In the genomic region with DNA sequence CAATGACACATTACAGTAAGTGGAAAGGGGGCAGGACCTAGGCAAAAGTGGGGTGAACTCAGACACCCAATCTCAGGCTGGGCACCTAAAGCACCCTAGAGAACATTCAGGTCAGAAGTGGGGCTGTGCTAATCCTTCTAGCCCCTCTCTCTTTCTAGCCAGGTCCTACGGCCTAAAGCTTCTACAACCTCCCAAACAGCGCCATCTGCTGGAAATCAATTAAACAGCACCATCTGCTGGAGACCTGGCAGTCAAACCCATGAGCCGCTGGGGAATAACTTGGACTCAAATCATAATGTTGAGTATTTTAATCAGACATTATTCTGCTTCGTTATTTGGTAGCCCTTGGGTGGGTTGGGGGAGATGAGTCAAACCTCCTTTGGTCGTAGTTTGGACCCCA, we compare ENCODE assay signal across 9 mouse cellular contexts.
DNase-seq lines count a peak whose midpoint lies in the region; ATAC-seq and TF ChIP-seq lines count a peak whose summit lies in the region.
"Had no signal": no experiment of that assay in that cellular context is flagged by ENCODE, and none has a peak within 500 bp of the region (broad histone marks: within the 10 kb centered on the region; RNA-seq: fewer than 3 reads in every experiment).

No protein-coding gene starts in this region.

- peak; percentile 72 for DNase-seq in forebrain, postnatal 0 days
- DNase-seq in midbrain, embryonic 14.5 days: peak; percentile 80
- DNase-seq in adrenal gland, postnatal 36 days: peak; percentile 53 to 62
- DNase-seq in frontal cortex, postnatal 36 days (ENCODE audit: low spot score in 2 of 2): peak; percentile 35 to 50
- DNase-seq in liver, postnatal 0 days: peak; percentile 60
- DNase-seq in thymus, postnatal 0 days (ENCODE audit: low spot score): peak; percentile 65

- 0 out of 2 replicates have a peak, but pooled peaks cover 5% of the 10 kb centered on the region for H3K4me1 ChIP-seq in forebrain, postnatal 0 days (ENCODE audit: insufficient read depth)
- H3K4me1 ChIP-seq in forebrain, embryonic 13.5 days: peaks cover 9% of the 10 kb centered on the region
- peaks cover 8% of the 10 kb centered on the region for H3K4me1 ChIP-seq in midbrain, embryonic 14.5 days (ENCODE audit: control insufficient read depth, insufficient read depth, low read length)
- peaks cover 24% of the 10 kb centered on the region for H3K4me1 ChIP-seq in midbrain, embryonic 13.5 days (replicated peaks)
- no peaks in the 10 kb centered on the region for H3K4me1 ChIP-seq in liver, postnatal 0 days (ENCODE audit: insufficient read depth)

- H3K27me3 ChIP-seq in forebrain, postnatal 0 days (ENCODE audit: insufficient read depth, low read length): no peaks in the 10 kb centered on the region
- peaks cover 8% of the 10 kb centered on the region for H3K27me3 ChIP-seq in forebrain, embryonic 13.5 days
- 0 out of 2 replicates have a peak, but pooled peaks cover 5% of the 10 kb centered on the region for H3K27me3 ChIP-seq in midbrain, embryonic 14.5 days (ENCODE audit: control insufficient read depth, insufficient read depth, low read length)
- H3K27me3 ChIP-seq in midbrain, embryonic 13.5 days: peaks cover 18% of the 10 kb centered on the region
- H3K27me3 ChIP-seq in liver, postnatal 0 days (ENCODE audit: insufficient read depth, low read length): no peaks in the 10 kb centered on the region

- no peaks in the 10 kb centered on the region for H3K9me3 ChIP-seq in forebrain, postnatal 0 days (ENCODE audit: low read length)
- no peaks in the 10 kb centered on the region for H3K9me3 ChIP-seq in forebrain, embryonic 13.5 days (replicated peaks)
- H3K9me3 ChIP-seq in midbrain, embryonic 14.5 days (ENCODE audit: control insufficient read depth, low read length): no peaks in the 10 kb centered on the region
- no peaks in the 10 kb centered on the region for H3K9me3 ChIP-seq in midbrain, embryonic 13.5 days
- no peaks in the 10 kb centered on the region for H3K9me3 ChIP-seq in liver, postnatal 0 days (ENCODE audit: low read length)
- H3K9me3 ChIP-seq: neural tube, embryonic 13.5 days had no signal

- H3K9ac ChIP-seq in forebrain, postnatal 0 days: no peak overlapping the region
- no peak overlapping the region for H3K9ac ChIP-seq in forebrain, embryonic 13.5 days
- no peak overlapping the region for H3K9ac ChIP-seq in midbrain, embryonic 14.5 days (replicated peaks; ENCODE audit: low read length)
- H3K9ac ChIP-seq in midbrain, embryonic 13.5 days (replicated peaks): no peak overlapping the region
- H3K9ac ChIP-seq in liver, postnatal 0 days (replicated peaks): no peak overlapping the region
- H3K9ac ChIP-seq: neural tube, embryonic 13.5 days had no signal

- no peak overlapping the region for H3K4me3 ChIP-seq in forebrain, postnatal 0 days (ENCODE audit: low read depth, low read length)
- H3K4me3 ChIP-seq in forebrain, embryonic 13.5 days: no peak overlapping the region
- no peak overlapping the region for H3K4me3 ChIP-seq in midbrain, embryonic 14.5 days (replicated peaks; ENCODE audit: low read depth, low read length)
- H3K4me3 ChIP-seq in midbrain, embryonic 13.5 days (replicated peaks): no peak overlapping the region
- H3K4me3 ChIP-seq in liver, postnatal 0 days (ENCODE audit: low read depth, low read length): no peak overlapping the region
- H3K4me3 ChIP-seq: neural tube, embryonic 13.5 days had no signal

- ATAC-seq in forebrain, postnatal 0 days: no peak
- ATAC-seq in forebrain, embryonic 13.5 days: no peak
- ATAC-seq in midbrain, embryonic 14.5 days (ENCODE audit: low FRiP score, low TSS enrichment): no peak
- no peak for ATAC-seq in midbrain, embryonic 13.5 days
- no peak for ATAC-seq in liver, postnatal 0 days

- no peak overlapping the region for H3K4me2 ChIP-seq in forebrain, postnatal 0 days (ENCODE audit: low read depth)
- H3K4me2 ChIP-seq in forebrain, embryonic 13.5 days: no peak overlapping the region
- H3K4me2 ChIP-seq in midbrain, embryonic 14.5 days (ENCODE audit: low read length): no peak overlapping the region
- H3K4me2 ChIP-seq in midbrain, embryonic 13.5 days (replicated peaks): no peak overlapping the region
- no peak overlapping the region for H3K4me2 ChIP-seq in liver, postnatal 0 days (ENCODE audit: low read depth, low read length)
- H3K4me2 ChIP-seq: neural tube, embryonic 13.5 days had no signal

- peak; percentile 75 for TF ChIP-seq CTCF in forebrain, postnatal 0 days (IDR thresholded peaks at IDR 0.05; ENCODE audit: low read depth)
- peak; percentile 68 for TF ChIP-seq CTCF in liver, postnatal 0 days (IDR thresholded peaks at IDR 0.05; ENCODE audit: low read depth)

- WGBS in forebrain, postnatal 0 days: 18% methylated on average over 5 of the region's 5 CpGs
- WGBS in forebrain, embryonic 13.5 days: 13% methylated on average over 5 of the region's 5 CpGs
- 19% methylated on average over 5 of the region's 5 CpGs for WGBS in midbrain, embryonic 14.5 days
- 20% methylated on average over 5 of the region's 5 CpGs for WGBS in midbrain, embryonic 13.5 days
- WGBS in liver, postnatal 0 days (ENCODE audit: insufficient replicate concordance): 20% methylated on average over 5 of the region's 5 CpGs

- H3K36me3 ChIP-seq in forebrain, postnatal 0 days (ENCODE audit: insufficient read depth): no peaks in the 10 kb centered on the region
- no peaks in the 10 kb centered on the region for H3K36me3 ChIP-seq in forebrain, embryonic 13.5 days (ENCODE audit: poor library complexity, severe bottlenecking)
- no peaks in the 10 kb centered on the region for H3K36me3 ChIP-seq in midbrain, embryonic 14.5 days (ENCODE audit: control insufficient read depth, insufficient read depth, low read length)
- no peaks in the 10 kb centered on the region for H3K36me3 ChIP-seq in midbrain, embryonic 13.5 days
- no peaks in the 10 kb centered on the region for H3K36me3 ChIP-seq in liver, postnatal 0 days (replicated peaks; ENCODE audit: insufficient read depth, low read length)
- H3K36me3 ChIP-seq: neural tube, embryonic 13.5 days had no signal

- no peak overlapping the region for H3K27ac ChIP-seq in forebrain, postnatal 0 days (ENCODE audit: low read depth, low read length)
- no peak overlapping the region for H3K27ac ChIP-seq in forebrain, embryonic 13.5 days
- no peak overlapping the region for H3K27ac ChIP-seq in midbrain, embryonic 14.5 days (replicated peaks; ENCODE audit: low read depth, low read length)
- H3K27ac ChIP-seq in midbrain, embryonic 13.5 days: no peak overlapping the region
- no peak overlapping the region for H3K27ac ChIP-seq in liver, postnatal 0 days (ENCODE audit: low read depth)
- H3K27ac ChIP-seq: neural tube, embryonic 13.5 days had no signal

- no peak for TF ChIP-seq EP300 in liver, postnatal 0 days (IDR thresholded peaks at IDR 0.05; ENCODE audit: low read depth)
